Mouse (Mus musculus): ENCODE measurements around the gene Hs6st3. TPM values are rescaled to one million over a fixed set of nuclear protein-coding genes. Genes with fewer than 3 reads are reported as not detected.

The Hs6st3 gene
- total RNA-seq, 2 experiments from 2014 or later: 51.4 to 58.0 TPM

GRCm38 (mm10) chr14:119852139-119852538 is 714.0 kb downstream of the Hs6st3 start:
- DNase-seq: peak; percentile 39
- intact Hi-C loops (cut with DNase I): loop anchor here (5.0 kb wide), 2 partner anchors 715 to 730 kb away; partner anchors contain the start of gene Hs6st3

GRCm38 (mm10) chr14:119857338-119858291 is 719.5 kb downstream of the Hs6st3 start:
- peak; percentile 12 for DNase-seq
- intact Hi-C loops (cut with DNase I): no loop called here

- DNase-seq: no peak
- intact Hi-C loops (cut with DNase I): no loop called here
These were observed 735.5 kb downstream of the Hs6st3 start for GRCm38 (mm10) chr14:119873617-119874016.

GRCm38 (mm10) chr14:119892922-119893321 is 754.8 kb downstream of the Hs6st3 start:
- intact Hi-C loops (cut with DNase I): no loop called here
- no peak for DNase-seq

- no peak for DNase-seq
- intact Hi-C loops (cut with DNase I): no loop called here
These were observed 757.0 kb downstream of the Hs6st3 start for GRCm38 (mm10) chr14:119895097-119895496.

- intact Hi-C loops (cut with DNase I): no loop called here
- DNase-seq: peak; percentile 23
These were observed 757.8 kb downstream of the Hs6st3 start for GRCm38 (mm10) chr14:119895765-119896465.

GRCm38 (mm10) chr14:119902486-119902885 is 764.3 kb downstream of the Hs6st3 start:
- no peak for DNase-seq
- intact Hi-C loops (cut with DNase I): no loop called here

GRCm38 (mm10) chr14:119908032-119908675 is 770.0 kb downstream of the Hs6st3 start:
- intact Hi-C loops (cut with DNase I): no loop called here
- no peak for DNase-seq

GRCm38 (mm10) chr14:119914508-119914907 is 776.4 kb downstream of the Hs6st3 start:
- no peak for DNase-seq
- intact Hi-C loops (cut with DNase I): no loop called here

GRCm38 (mm10) chr14:119918281-119919034 is 780.3 kb downstream of the Hs6st3 start:
- DNase-seq: no peak
- intact Hi-C loops (cut with DNase I): no loop called here

GRCm38 (mm10) chr14:119919177-119919576 is 781.0 kb downstream of the Hs6st3 start:
- intact Hi-C loops (cut with DNase I): no loop called here
- no peak for DNase-seq

Other genes starting within 250 kb of the Hs6st3 start
- 100 to 1,000 TPM; 180 to 196 TPM for gene Dzip1, start 212.9 kb upstream of the Hs6st3 start, total RNA-seq (2021)
- 10 to 100 TPM; 22.5 to 25.5 TPM for gene Dnajc3, start 200.4 kb upstream of the Hs6st3 start, total RNA-seq (2021)
- gene Uggt2, start 38.9 kb upstream of the Hs6st3 start, total RNA-seq (2021): 10 to 100 TPM; 42.1 to 42.5 TPM

Measured in left cerebral cortex, postnatal 4 days (tissue).